Mouse (Mus musculus) right cerebral cortex, postnatal 25 days (tissue): Measurements from ENCODE around the gene Ssbp4.

Experiments
- DNase-seq: peaks from one replicate; pipeline ENCODE4 v3.0.0; 2022

Ssbp4 gene

GRCm38 (mm10) chr8:70549412-70550184 is 59.1 kb downstream of the Ssbp4 start:
- no peak for DNase-seq

DNA sequence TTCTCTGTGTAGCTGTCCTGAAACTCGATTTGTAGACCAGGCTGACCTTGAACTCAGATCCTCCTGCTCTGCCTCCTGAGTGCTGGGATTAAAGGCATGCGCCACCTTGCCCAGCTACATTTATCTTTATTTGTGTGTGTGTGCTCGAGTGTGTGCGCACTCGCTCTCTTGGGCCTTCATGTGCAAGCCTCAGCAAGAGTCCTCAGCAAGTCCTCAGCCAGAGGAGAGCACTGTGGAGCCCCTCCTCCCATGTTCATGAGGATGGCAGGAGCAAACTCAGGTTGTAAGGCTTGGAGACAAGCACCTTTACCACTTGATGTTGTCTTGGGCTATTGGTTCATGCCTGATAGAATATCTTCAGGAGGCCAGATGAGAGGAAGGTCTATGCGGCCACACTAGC is 60.9 kb downstream of the Ssbp4 start:
- no peak for DNase-seq
